Mouse (Mus musculus) layer of hippocampus, postnatal 14 days (tissue): Measurements from ENCODE around the gene Dusp12. TPM values are rescaled to one million over a fixed set of nuclear protein-coding genes. Genes with fewer than 3 reads are reported as not detected.

Experiments
- total RNA-seq, 2 experiments: library from RNA; stranded (reverse); gene quantifications; 2 replicates each; pipeline ENCODE4 v1.2.3; 2021

The Dusp12 gene
- total RNA-seq, 2 experiments from 2014 or later, result 12.5 to 18.2 TPM

Other genes with a start within 250 kb of the Dusp12 start
- 10 to 100 TPM; 30.0 to 34.8 TPM for gene Olfml2b, start 241.0 kb downstream of the Dusp12 start, total RNA-seq
- 10 to 100 TPM; 34.3 to 35.5 TPM for gene Atf6, start 17.8 kb downstream of the Dusp12 start, total RNA-seq
- gene Gm26620, start 475 bp downstream of the Dusp12 start, total RNA-seq, result 1 to 10 TPM in 1 of 2 experiments, under 1 TPM in 1; 0.85 to 1.1 TPM
- gene Fcrlb, start 27.4 kb upstream of the Dusp12 start, total RNA-seq, result under 1 TPM in 1 of 2 experiments, not detected in 1; 0.35 TPM
- under 1 TPM in 1 of 2 experiments, not detected in 1; 0.67 TPM for gene Fcrla, start 42.0 kb upstream of the Dusp12 start, total RNA-seq
- 1 to 10 TPM; 3.6 to 3.8 TPM for gene Fcgr2b, start 91.0 kb upstream of the Dusp12 start, total RNA-seq
- not detected for gene Fcgr4, start 133.4 kb upstream of the Dusp12 start, total RNA-seq
- gene Fcgr3, start 179.4 kb upstream of the Dusp12 start, total RNA-seq, result 10 to 100 TPM; 10.2 to 11.6 TPM
- gene Cfap126, start 228.4 kb upstream of the Dusp12 start, total RNA-seq, result 1 to 10 TPM; 1.8 to 3.9 TPM